Mouse (Mus musculus) adrenal gland, postnatal 10 days (tissue): ENCODE measurements around the gene C1qtnf6. TPM values are rescaled to one million over a fixed set of nuclear protein-coding genes. Genes with fewer than 3 reads are reported as not detected.
A peak's percentile ranks its signal among the peaks of the same experiment; 100 is the strongest.

ENCODE experiments used
- DNase-seq: peaks from one replicate; pipeline ENCODE4 v3.0.0; 2021; ENCODE audit warnings: mixed read lengths
- long read RNA-seq, 2 experiments: library from polyadenylated mRNA; stranded (forward); transcript quantifications; one replicate each; pipeline ENCODE4 v2.0.0; 2021
- total RNA-seq, 2 experiments: library from RNA; stranded (reverse); gene quantifications; 2 replicates each; pipeline ENCODE4 v1.2.3; 2021

Gene C1qtnf6
- total RNA-seq, result 10 to 100 TPM; 58.9 to 63.4 TPM
- long read RNA-seq, experiment 1, partial matches to known transcripts, result 0 of 40 reads
- long read RNA-seq, experiment 1, other reads (novel, unspliced or antisense), result 37 of 40 reads
- long read RNA-seq, experiment 2, transcript C1qtnf6-201 (3 exons, 2,402 nt), result major isoform, 17 of 30 reads
- long read RNA-seq, experiment 2, transcript C1qtnf6-203 (3 exons, 2,191 nt), result minor isoform, 5 of 30 reads
- long read RNA-seq, experiment 2, partial matches to known transcripts, result 1 of 30 reads
- long read RNA-seq, experiment 2, other reads (novel, unspliced or antisense), result 7 of 30 reads

- DNase-seq, result peak; percentile 82
Measured at GRCm38 (mm10) chr15:78530671-78531450, at the start of gene C1qtnf6. Gene C1qtnf6 (minus strand): TSS chr15:78531416.

GRCm38 (mm10) chr15:78576284-78576810 is 45.1 kb upstream of the C1qtnf6 start:
- DNase-seq, result no peak

- DNase-seq, result no peak
Measured at GRCm38 (mm10) chr15:78572658-78573397, 41.6 kb upstream of the C1qtnf6 start, which contains the start of gene Rac2. Gene Rac2 (minus strand): TSS chr15:78572783.

GRCm38 (mm10) chr15:78572270-78572600 is 41.0 kb upstream of the C1qtnf6 start:
- DNase-seq, result no peak

GRCm38 (mm10) chr15:78571554-78572269 is 40.5 kb upstream of the C1qtnf6 start:
- DNase-seq, result no peak

GRCm38 (mm10) chr15:78570170-78570569 is 39.0 kb upstream of the C1qtnf6 start:
- DNase-seq, result no peak

GRCm38 (mm10) chr15:78567608-78568120 is 36.4 kb upstream of the C1qtnf6 start:
- DNase-seq, result no peak

- no peak for DNase-seq
Measured at GRCm38 (mm10) chr15:78564764-78565435, 33.7 kb upstream of the C1qtnf6 start.

GRCm38 (mm10) chr15:78563937-78564336 is 32.7 kb upstream of the C1qtnf6 start:
- no peak for DNase-seq

- DNase-seq, result no peak
Measured at GRCm38 (mm10) chr15:78563344-78563743, 32.1 kb upstream of the C1qtnf6 start.

GRCm38 (mm10) chr15:78559141-78559979 is 28.1 kb upstream of the C1qtnf6 start:
- DNase-seq, result no peak

- no peak for DNase-seq
Measured at GRCm38 (mm10) chr15:78557693-78558535, 26.7 kb upstream of the C1qtnf6 start.

GRCm38 (mm10) chr15:78554545-78555313 is 23.5 kb upstream of the C1qtnf6 start:
- DNase-seq, result no peak

GRCm38 (mm10) chr15:78549189-78549734 is 18.0 kb upstream of the C1qtnf6 start:
- peak; percentile 71 for DNase-seq

- no peak for DNase-seq
Measured at GRCm38 (mm10) chr15:78548711-78549110, 17.5 kb upstream of the C1qtnf6 start.

GRCm38 (mm10) chr15:78548336-78548665 is 17.1 kb upstream of the C1qtnf6 start:
- peak; percentile 41 for DNase-seq

- DNase-seq, result peak; percentile 52
Measured at GRCm38 (mm10) chr15:78547415-78548335, 16.5 kb upstream of the C1qtnf6 start.
